Mouse (Mus musculus) mouse embryonic stem cell (cell line): ENCODE results near the gene Spib.

ENCODE experiments used
- in situ Hi-C, 2 experiments: fragments of 300-500 bp; cut with MboI; formaldehyde crosslinking; loops; 1 replicate in 1 of 2; 3 replicates in 1 of 2; pipeline ENCODE4 v1.14.3; 2019 to 2020; ENCODE audit warnings: low sequenced_read_pairs in 2 of 2, low pct_unique_long_range_greater_than_20kb in 1 of 2, mixed read lengths in 1 of 2; ENCODE audit not compliant: unreplicated experiment in 1 of 2

The Spib gene

GRCm38 (mm10) chr7:44497361-44498055, 34.4 kb downstream of the Spib start:
- in situ Hi-C loops, result loop anchor here in 1 of 2 experiments (5.0 kb wide), 2 partner anchors 60 to 95 kb away; no protein-coding TSS in a partner anchor

GRCm38 (mm10) chr7:44496771-44497109, 35.1 kb downstream of the Spib start:
- in situ Hi-C loops, result loop anchor here in 1 of 2 experiments (5.0 kb wide), 2 partner anchors 61 to 94 kb away; no protein-coding TSS in a partner anchor

- in situ Hi-C loops, result loop anchor here in 1 of 2 experiments (5.0 kb wide), 2 partner anchors 61 to 94 kb away; no protein-coding TSS in a partner anchor
Observed at GRCm38 (mm10) chr7:44495992-44496770, 35.7 kb downstream of the Spib start, which contains the start of the genes Emc10 and Fam71e1. TSS of gene Emc10 (minus strand) at chr7:44496529. TSS of gene Fam71e1 (plus strand) at chr7:44496581.

- in situ Hi-C loops, result loop anchor here in 1 of 2 experiments (5.0 kb wide), 2 partner anchors 62 to 93 kb away; no protein-coding TSS in a partner anchor
Observed at GRCm38 (mm10) chr7:44495086-44495485, 36.8 kb downstream of the Spib start.

GRCm38 (mm10) chr7:44494681-44495080, 37.2 kb downstream of the Spib start:
- in situ Hi-C loops, result loop anchor here in 1 of 2 experiments (5.0 kb wide), 2 partner anchors 63 to 92 kb away; no protein-coding TSS in a partner anchor

DNA sequence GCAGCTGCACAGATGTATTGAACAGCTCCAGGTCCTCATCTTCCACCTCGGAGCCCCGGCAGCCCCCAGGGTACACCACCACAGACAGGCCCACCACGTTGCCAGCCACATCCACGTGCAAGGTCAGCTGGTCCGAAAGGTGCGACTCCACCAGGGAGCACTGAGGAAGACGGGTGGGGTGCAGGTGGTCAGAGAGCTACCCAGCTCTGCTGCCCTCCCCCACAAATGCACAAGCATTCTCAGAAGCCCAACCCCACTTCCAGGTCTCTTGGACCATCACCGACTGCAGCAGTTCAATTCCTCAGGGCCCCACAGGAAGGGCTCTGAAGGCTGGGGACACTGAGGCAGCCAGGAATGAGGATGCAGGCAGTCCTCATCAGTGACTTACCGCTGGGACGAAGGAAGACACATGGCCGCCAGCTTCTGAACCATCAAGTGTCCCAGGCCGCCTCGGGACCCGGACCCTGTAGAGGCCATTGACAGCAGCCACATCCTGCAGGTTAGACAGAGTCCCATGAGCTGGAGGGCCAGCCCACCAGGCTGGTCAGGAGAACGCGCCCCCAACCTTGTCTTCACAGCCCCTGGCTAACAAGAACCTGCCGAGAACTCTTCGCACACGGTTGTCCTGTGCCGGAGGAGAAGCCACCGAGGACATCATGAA, 39.6 kb downstream of the Spib start:
- in situ Hi-C loops, result no loop called here

DNA sequence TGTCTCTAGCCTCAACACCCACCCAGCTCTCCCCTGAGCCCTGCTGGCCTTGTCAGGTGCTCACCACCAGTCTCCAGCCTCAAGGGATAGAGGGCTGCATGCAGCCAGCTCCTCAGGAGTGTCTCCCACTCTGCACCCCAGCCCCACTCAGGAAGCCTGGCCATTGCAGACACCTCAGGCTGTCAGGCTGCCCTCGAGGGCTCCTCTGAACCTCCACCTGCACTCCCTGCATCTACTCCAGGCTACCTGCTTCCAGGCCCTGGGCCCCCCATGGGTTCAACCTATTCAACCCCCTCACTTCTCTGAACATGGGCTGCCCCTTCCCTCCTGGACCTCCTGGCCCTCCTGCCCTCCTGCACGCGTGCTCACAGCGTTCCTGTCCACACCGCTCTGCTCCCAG, 40.5 kb downstream of the Spib start:
- in situ Hi-C loops, result no loop called here

DNA sequence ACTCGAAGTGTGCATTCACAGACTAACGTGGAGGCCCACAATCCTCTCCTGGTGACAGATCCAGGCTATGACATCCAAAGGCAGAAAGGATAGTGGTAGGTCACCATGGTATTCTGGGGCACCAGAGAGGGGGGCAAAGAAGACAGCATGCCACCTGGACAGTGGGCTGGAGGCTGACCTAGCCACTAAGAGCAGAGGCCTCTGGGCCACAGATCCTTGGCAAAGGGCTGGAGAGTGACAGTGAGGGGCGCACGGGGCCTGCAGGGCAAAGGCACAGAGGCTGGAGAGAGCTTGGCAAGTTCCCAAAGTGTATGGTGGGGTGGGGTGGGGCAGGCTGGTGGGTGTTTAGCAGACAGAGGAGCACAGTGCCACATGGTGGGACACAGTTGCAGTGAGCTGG, 41.6 kb downstream of the Spib start:
- in situ Hi-C loops, result no loop called here

GRCm38 (mm10) chr7:44488545-44488944, 43.3 kb downstream of the Spib start:
- in situ Hi-C loops, result no loop called here

- in situ Hi-C loops, result no loop called here
Observed at GRCm38 (mm10) chr7:44487936-44488335, 43.9 kb downstream of the Spib start.

DNA sequence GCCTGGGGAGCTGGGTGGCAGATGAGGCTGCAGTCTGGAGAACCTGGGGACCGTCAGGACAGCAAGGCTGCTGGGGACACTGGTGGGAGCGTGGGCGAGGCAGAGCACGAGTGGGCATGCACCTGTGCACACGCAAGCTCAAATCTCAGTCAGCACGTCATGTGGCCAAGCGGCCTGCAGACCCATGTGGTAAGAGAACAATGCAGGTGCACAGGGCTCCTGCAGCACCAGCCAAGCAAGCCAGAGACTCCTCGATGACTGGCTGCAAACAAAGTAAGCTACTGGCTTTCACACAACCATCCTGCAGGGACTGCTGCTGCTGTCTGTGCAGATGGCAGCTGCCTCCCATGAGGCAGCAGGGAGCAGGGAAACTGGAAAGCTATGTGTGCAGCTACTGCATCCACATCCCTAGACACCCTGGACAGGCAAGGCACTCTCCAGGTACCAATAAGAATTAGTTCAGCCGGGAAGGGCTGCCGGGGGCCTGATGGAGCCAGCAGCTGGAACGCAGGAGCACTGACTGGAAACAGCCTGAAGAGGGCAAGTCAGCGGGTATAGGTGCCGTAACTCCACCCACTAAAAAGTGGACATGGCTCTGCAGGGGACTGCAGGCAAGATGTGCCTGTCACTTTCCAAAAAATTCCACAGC, 44.8 kb downstream of the Spib start:
- in situ Hi-C loops, result no loop called here

DNA sequence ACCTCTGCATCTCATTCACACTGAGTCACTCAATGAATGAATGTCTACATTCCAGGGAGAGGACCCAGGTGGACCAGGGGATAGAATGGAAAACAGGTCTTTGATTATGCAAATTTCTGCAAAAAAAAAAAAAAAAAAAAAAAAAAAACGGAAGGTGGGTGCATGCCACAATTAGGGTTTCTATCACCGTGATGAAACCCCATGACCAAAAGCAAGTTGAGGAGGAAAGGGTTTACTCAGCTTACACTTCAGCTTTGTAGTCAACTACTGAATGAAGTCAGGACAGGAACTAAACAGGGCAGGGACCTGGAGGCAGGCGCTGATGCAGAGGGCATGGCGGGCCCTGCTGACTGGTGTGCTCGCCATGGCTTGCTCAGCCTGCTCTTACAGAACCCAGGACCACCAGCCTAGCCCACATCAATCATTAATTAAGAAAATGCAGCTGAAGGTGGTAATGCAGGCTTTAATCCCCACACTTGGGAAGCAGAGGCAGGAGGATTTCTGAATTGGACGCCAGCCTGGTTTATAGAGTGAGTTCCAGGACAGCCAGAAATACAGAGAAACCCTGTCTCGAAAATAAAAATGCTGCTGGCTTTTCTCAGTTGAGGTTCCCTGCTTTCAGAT, 46.2 kb downstream of the Spib start:
- in situ Hi-C loops, result no loop called here

- in situ Hi-C loops, result no loop called here
Observed at GRCm38 (mm10) chr7:44484841-44485571, 46.9 kb downstream of the Spib start.

DNA sequence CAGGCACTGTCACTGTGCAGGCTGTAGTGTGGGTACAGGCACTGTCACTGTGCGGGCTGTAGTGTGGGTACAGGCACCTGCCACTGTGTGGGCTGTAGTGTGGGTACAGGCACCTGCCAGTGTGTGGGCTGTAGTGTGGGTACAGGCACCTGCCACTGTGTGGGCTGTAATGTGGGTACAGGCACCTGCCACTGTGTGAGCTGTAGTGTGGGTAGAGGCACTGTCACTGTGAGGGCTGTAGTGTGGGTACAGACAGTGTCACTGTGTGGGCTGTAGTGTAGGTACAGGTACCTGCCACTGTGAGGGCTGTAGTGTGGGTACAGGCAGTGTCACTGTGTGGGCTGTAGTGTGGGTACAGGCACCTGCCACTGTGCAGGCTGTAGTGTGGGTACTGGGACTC, 47.8 kb downstream of the Spib start:
- in situ Hi-C loops, result no loop called here

DNA sequence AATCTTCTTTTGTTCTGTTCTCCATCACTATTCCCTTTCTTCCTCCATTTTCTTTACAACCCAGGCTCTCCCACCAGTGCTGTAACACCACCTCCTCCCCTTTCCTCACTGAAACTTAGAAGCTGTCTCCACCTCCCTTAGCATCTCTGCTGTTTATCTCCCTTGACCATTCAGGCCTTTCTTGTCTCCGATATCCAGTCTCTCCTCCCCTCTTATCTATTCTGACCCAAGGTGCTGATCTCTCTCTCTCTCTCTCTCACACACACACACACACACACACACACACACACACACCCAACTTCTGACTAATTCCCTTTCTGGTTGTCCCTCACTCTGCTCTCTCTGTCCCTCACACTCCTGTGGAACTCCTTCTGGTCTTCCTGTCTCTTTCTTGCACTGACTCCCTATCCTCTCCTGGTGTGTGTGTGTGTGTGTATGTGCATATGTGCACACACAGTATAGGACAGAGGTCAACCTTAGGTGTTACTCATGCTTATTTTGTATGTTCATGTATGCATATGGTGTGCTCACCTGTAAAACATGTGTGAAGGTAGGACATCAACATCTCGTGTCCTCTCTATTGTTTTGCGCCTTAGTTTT, 48.9 kb downstream of the Spib start:
- in situ Hi-C loops, result no loop called here
